Mouse (Mus musculus): ENCODE results near the gene Gm45799. TPM values are rescaled to one million over a fixed set of nuclear protein-coding genes. Genes with fewer than 3 reads are reported as not detected.
A peak's percentile ranks its signal among the peaks of the same experiment; 100 is the strongest.

The Gm45799 gene
- polyA plus RNA-seq, 1 experiment from 2014 or later, result 45.8 TPM

DNA sequence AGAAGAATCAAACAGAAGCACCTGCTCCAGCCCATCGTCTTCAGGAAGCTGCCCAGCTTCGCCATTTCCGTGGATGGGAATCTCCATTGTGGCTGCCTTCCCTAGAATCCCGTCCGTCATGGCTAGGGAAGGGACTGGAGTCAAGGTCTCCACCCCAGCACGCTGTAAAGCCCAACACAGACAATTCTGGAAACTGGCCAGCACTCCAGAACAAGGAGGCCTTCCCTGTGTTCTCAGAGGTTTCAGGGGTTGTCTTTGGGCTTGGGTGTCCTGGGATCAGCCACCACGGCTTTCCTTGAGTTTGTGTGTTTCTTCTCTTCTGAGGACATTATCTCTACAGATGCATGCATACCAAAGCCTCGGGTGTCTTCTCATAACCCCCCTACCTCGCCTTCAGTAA is 1.0 kb upstream of the Gm45799 start:
- no peak for ATAC-seq
- Histone ChIP-seq H3K4me1 (ENCODE audit: insufficient read depth) (peaks cover 27% of the 10 kb centered on the region), H3K36me3 (replicated peaks; ENCODE audit: insufficient read depth, low read length) (peaks cover 21% of the 10 kb centered on the region), H3K9me3 (ENCODE audit: low read length) (no peaks in the 10 kb centered on the region), H3K9ac (replicated peaks) (peak overlapping the region; percentile 80), H3K4me2 (ENCODE audit: low read depth, low read length) (peak overlapping the region; percentile 98), H3K27me3 (ENCODE audit: insufficient read depth, low read length) (no peaks in the 10 kb centered on the region), H3K27ac (ENCODE audit: low read depth) (no peak overlapping the region), H3K4me3 (ENCODE audit: low read depth, low read length) (peak overlapping the region; percentile 92)
- 53% methylated on average over 9 of the region's 9 CpGs for WGBS (ENCODE audit: insufficient replicate concordance)
- TF ChIP-seq EP300 (IDR thresholded peaks at IDR 0.05; ENCODE audit: low read depth) (no peak), CTCF (IDR thresholded peaks at IDR 0.05; ENCODE audit: low read depth) (no peak)
- no peak for DNase-seq

DNA sequence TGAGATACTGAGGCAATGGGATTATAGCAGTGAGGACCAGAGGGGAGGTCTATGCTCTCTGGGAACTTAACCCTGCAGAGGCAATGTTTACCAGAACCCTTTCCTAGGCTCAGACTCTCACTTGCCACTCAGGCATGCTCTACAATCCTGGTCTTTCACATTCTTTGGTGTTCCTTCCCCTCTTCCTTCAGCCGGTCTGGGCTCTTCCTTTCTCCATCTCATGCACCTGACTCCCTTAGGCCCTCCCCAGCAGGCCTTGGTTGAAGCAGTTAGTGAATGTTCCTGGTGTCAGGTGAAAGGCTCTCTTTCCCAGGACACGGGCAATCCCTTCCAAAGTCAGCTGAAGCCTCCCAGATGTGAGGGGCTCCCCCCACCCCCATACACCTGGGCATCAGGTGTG is 596 bp upstream of the Gm45799 start, which contains the start of gene Timm10b:
Gene Timm10b (plus strand): TSS at position 301 of the 400 bp plus-strand sequence.
- Histone ChIP-seq H3K36me3 (replicated peaks; ENCODE audit: insufficient read depth, low read length) (peaks cover 21% of the 10 kb centered on the region), H3K9me3 (ENCODE audit: low read length) (no peaks in the 10 kb centered on the region), H3K27ac (ENCODE audit: low read depth) (peak within 1 kb of the TSS; percentile 96), H3K9ac (replicated peaks) (peak within 1 kb of the TSS; percentile 80), H3K4me2 (ENCODE audit: low read depth, low read length) (peak within 1 kb of the TSS; percentile 98), H3K4me1 (ENCODE audit: insufficient read depth) (peaks cover 27% of the 10 kb centered on the region), H3K4me3 (ENCODE audit: low read depth, low read length) (peak within 1 kb of the TSS; percentile 92), H3K27me3 (ENCODE audit: insufficient read depth, low read length) (no peaks in the 10 kb centered on the region)
- ATAC-seq (peak; percentile 6), DNase-seq (no peak)
- TF ChIP-seq CTCF (IDR thresholded peaks at IDR 0.05; ENCODE audit: low read depth) (no peak), EP300 (IDR thresholded peaks at IDR 0.05; ENCODE audit: low read depth) (no peak)
- 2% methylated on average over 2 of the region's 2 CpGs for WGBS (ENCODE audit: insufficient replicate concordance)

DNA sequence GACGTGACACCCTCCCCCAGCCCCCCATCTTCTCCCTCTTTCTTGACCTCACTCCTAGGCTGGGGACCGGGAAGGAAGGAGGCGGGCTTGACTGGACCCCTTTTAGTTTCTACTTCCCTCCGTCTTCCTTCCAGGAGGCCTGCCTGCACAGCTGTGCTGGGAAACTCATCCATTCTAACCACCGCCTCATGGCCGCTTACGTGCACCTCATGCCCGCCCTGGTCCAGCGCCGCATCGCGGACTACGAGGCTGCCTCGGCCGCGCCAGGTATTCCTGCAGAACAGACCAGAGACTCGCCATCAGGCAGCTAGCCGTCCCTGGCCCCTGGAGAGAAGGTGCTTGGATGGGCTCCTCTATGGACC is 523 bp downstream of the Gm45799 start:
- H3K4me3 ChIP-seq (ENCODE audit: low read depth, low read length), result peak overlapping the region; percentile 92
- peaks cover 27% of the 10 kb centered on the region for H3K4me1 ChIP-seq (ENCODE audit: insufficient read depth)
- WGBS (ENCODE audit: insufficient replicate concordance), result under 1% methylated on average over 17 of the region's 18 CpGs
- DNase-seq (no peak), ATAC-seq (peak; percentile 21)
- H3K27me3 ChIP-seq (ENCODE audit: insufficient read depth, low read length), result no peaks in the 10 kb centered on the region
- peak overlapping the region; percentile 96 for H3K27ac ChIP-seq (ENCODE audit: low read depth)
- peaks cover 21% of the 10 kb centered on the region for H3K36me3 ChIP-seq (replicated peaks; ENCODE audit: insufficient read depth, low read length)
- H3K4me2 ChIP-seq (ENCODE audit: low read depth, low read length), result peak overlapping the region; percentile 98
- no peak for TF ChIP-seq EP300 (IDR thresholded peaks at IDR 0.05; ENCODE audit: low read depth)
- no peak for TF ChIP-seq CTCF (IDR thresholded peaks at IDR 0.05; ENCODE audit: low read depth)
- no peaks in the 10 kb centered on the region for H3K9me3 ChIP-seq (ENCODE audit: low read length)
- H3K9ac ChIP-seq (replicated peaks), result peak overlapping the region; percentile 80

- H3K27ac ChIP-seq (ENCODE audit: low read depth), result peak overlapping the region; percentile 96; the same call in 1 of the 2 replicates
- no peaks in the 10 kb centered on the region for H3K27me3 ChIP-seq (ENCODE audit: insufficient read depth, low read length)
- H3K4me1 ChIP-seq (ENCODE audit: insufficient read depth), result peaks cover 27% of the 10 kb centered on the region
- no peak for TF ChIP-seq EP300 (IDR thresholded peaks at IDR 0.05; ENCODE audit: low read depth)
- no peak for TF ChIP-seq CTCF (IDR thresholded peaks at IDR 0.05; ENCODE audit: low read depth)
- 51% methylated on average over 3 of the region's 3 CpGs for WGBS (ENCODE audit: insufficient replicate concordance)
- no peak overlapping the region for H3K9ac ChIP-seq (replicated peaks)
- DNase-seq, result no peak
- H3K4me3 ChIP-seq (ENCODE audit: low read depth, low read length), result 0 out of 2 replicates have a peak overlapping the region, but pooled peaks have one; percentile 92
- H3K4me2 ChIP-seq (ENCODE audit: low read depth, low read length), result peak overlapping the region; percentile 98
- no peaks in the 10 kb centered on the region for H3K9me3 ChIP-seq (ENCODE audit: low read length)
- peaks cover 14% of the 10 kb centered on the region for H3K36me3 ChIP-seq (replicated peaks; ENCODE audit: insufficient read depth, low read length)
- ATAC-seq, result no peak
Observed at GRCm38 (mm10) chr7:105641936-105642335, 1.6 kb downstream of the Gm45799 start.

- TF ChIP-seq EP300 (IDR thresholded peaks at IDR 0.05; ENCODE audit: low read depth) (no peak), CTCF (IDR thresholded peaks at IDR 0.05; ENCODE audit: low read depth) (peak; percentile 67)
- peak within 1 kb of the TSS; percentile 85 for H3K4me2 ChIP-seq (ENCODE audit: low read depth, low read length)
- DNase-seq, result peak; percentile 83
- no peaks in the 10 kb centered on the region for H3K36me3 ChIP-seq (replicated peaks; ENCODE audit: insufficient read depth, low read length)
- peak within 1 kb of the TSS; percentile 51 for H3K4me3 ChIP-seq (ENCODE audit: low read depth, low read length)
- peak; percentile 97 for ATAC-seq
- peak within 1 kb of the TSS; percentile 54; the same call in 1 of the 2 replicates for H3K9ac ChIP-seq (replicated peaks)
- no peaks in the 10 kb centered on the region for H3K27me3 ChIP-seq (ENCODE audit: insufficient read depth, low read length)
- no peaks in the 10 kb centered on the region for H3K9me3 ChIP-seq (ENCODE audit: low read length)
- H3K27ac ChIP-seq (ENCODE audit: low read depth), result peak within 1 kb of the TSS; percentile 35
- 2% methylated on average over 17 of the region's 17 CpGs for WGBS (ENCODE audit: insufficient replicate concordance)
- no peaks in the 10 kb centered on the region for H3K4me1 ChIP-seq (ENCODE audit: insufficient read depth)
Observed at GRCm38 (mm10) chr7:105650639-105651435, 10.5 kb downstream of the Gm45799 start, which contains the start of gene Dnhd1. TSS of gene Dnhd1 (plus strand) at chr7:105650827.

- Histone ChIP-seq H3K9me3 (ENCODE audit: low read length) (no peaks in the 10 kb centered on the region), H3K27me3 (ENCODE audit: insufficient read depth, low read length) (no peaks in the 10 kb centered on the region), H3K4me3 (ENCODE audit: low read depth, low read length) (no peak overlapping the region), H3K9ac (replicated peaks) (no peak overlapping the region), H3K4me1 (ENCODE audit: insufficient read depth) (no peaks in the 10 kb centered on the region), H3K27ac (ENCODE audit: low read depth) (no peak overlapping the region), H3K4me2 (ENCODE audit: low read depth, low read length) (no peak overlapping the region), H3K36me3 (replicated peaks; ENCODE audit: insufficient read depth, low read length) (no peaks in the 10 kb centered on the region)
- no peak for ATAC-seq
- TF ChIP-seq EP300 (IDR thresholded peaks at IDR 0.05; ENCODE audit: low read depth) (no peak), CTCF (IDR thresholded peaks at IDR 0.05; ENCODE audit: low read depth) (no peak)
- WGBS (ENCODE audit: insufficient replicate concordance), result 26% methylated on average over 13 of the region's 13 CpGs
- no peak for DNase-seq
Observed at GRCm38 (mm10) chr7:105685541-105686197, 45.3 kb downstream of the Gm45799 start.
